Mouse (Mus musculus): ENCODE data around the gene Trim63. TPM values are rescaled to one million over a fixed set of nuclear protein-coding genes. Genes with fewer than 3 reads are reported as not detected.

The Trim63 gene
- polyA plus RNA-seq, 1 experiment from 2014 or later: not detected

DNA sequence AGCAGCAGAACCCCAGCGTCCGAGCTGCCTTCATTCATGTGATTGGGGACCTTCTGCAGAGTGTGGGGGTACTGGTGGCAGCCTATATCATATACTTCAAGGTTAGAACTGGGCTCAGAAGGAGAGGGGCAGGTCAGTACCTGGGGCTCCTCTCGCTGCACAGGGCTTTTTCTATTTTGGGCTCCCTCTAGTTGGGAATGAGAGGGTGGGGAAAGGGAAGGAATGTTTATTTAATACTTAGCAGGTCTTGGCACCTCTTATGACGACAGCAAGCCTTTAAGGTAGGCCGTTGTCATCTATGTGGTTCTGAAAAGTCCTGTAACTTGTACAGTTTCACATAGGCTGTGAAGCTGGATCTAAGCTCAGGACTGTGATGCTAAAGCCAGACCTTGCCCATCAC is 33.6 kb downstream of the Trim63 start:
- no peak overlapping the region for H3K27ac ChIP-seq (ENCODE audit: low read depth)
- WGBS: 61% methylated on average over 5 of the region's 5 CpGs

DNA sequence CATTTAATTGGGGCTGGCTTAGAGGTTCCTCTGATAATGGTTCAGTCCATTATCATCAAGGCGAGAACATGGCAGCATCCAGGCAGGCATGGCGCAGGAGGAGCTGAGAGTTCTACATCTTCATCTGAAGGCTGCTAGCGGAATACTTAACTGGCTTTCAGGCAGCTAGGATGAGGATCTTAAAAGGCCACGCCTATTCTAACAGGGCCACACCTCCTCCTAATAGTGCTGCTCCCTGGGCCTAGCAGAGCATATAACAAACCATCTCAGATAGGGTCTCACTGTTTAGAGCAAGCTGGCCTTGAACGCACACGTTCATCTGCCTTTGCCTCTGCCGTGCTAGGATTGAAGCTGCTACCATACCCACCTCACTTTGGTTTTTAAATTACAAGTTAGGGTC is 34.9 kb downstream of the Trim63 start:
- no peaks in the 10 kb centered on the region for H3K36me3 ChIP-seq (ENCODE audit: insufficient read depth)
- H3K27me3 ChIP-seq (ENCODE audit: insufficient read depth, low read length): peaks cover 8% of the 10 kb centered on the region; the same call in 1 of the 2 replicates
- H3K9me3 ChIP-seq (ENCODE audit: low read depth, low read length): no peaks in the 10 kb centered on the region
- H3K4me2 ChIP-seq: no peak overlapping the region
- TF ChIP-seq CTCF (IDR thresholded peaks at IDR 0.05; ENCODE audit: low read depth): no peak
- 88% methylated on average over 7 of the region's 7 CpGs for WGBS
- no peaks in the 10 kb centered on the region for H3K4me1 ChIP-seq (ENCODE audit: insufficient read depth)
- no peak overlapping the region for H3K27ac ChIP-seq (ENCODE audit: low read depth)
- ATAC-seq (ENCODE audit: insufficient read depth) (no peak), DNase-seq (no peak)
- no peak overlapping the region for H3K9ac ChIP-seq
- no peak overlapping the region for H3K4me3 ChIP-seq (ENCODE audit: low read depth, low read length)

More for the DNA sequence above, 33.6 kb downstream of the Trim63 start:
- no peak overlapping the region for H3K4me3 ChIP-seq (ENCODE audit: low read depth, low read length)
- no peaks in the 10 kb centered on the region for H3K36me3 ChIP-seq (ENCODE audit: insufficient read depth)
- no peak for DNase-seq
- no peak overlapping the region for H3K9ac ChIP-seq
- no peaks in the 10 kb centered on the region for H3K9me3 ChIP-seq (ENCODE audit: low read depth, low read length)
- ATAC-seq (ENCODE audit: insufficient read depth): no peak
- no peak overlapping the region for H3K4me2 ChIP-seq
- TF ChIP-seq CTCF (IDR thresholded peaks at IDR 0.05; ENCODE audit: low read depth): no peak
- peaks cover 19% of the 10 kb centered on the region for H3K27me3 ChIP-seq (ENCODE audit: insufficient read depth, low read length)
- no peaks in the 10 kb centered on the region for H3K4me1 ChIP-seq (ENCODE audit: insufficient read depth)

GRCm38 (mm10) chr4:134350641-134351040 is 35.7 kb downstream of the Trim63 start:
- no peak overlapping the region for H3K4me2 ChIP-seq
- no peaks in the 10 kb centered on the region for H3K36me3 ChIP-seq (ENCODE audit: insufficient read depth)
- H3K9me3 ChIP-seq (ENCODE audit: low read depth, low read length): no peaks in the 10 kb centered on the region
- 77% methylated on average over 6 of the region's 6 CpGs for WGBS
- no peak for ATAC-seq (ENCODE audit: insufficient read depth)
- no peak for TF ChIP-seq CTCF (IDR thresholded peaks at IDR 0.05; ENCODE audit: low read depth)
- no peaks in the 10 kb centered on the region for H3K4me1 ChIP-seq (ENCODE audit: insufficient read depth)
- H3K4me3 ChIP-seq (ENCODE audit: low read depth, low read length): no peak overlapping the region
- no peak for DNase-seq
- H3K27ac ChIP-seq (ENCODE audit: low read depth): no peak overlapping the region
- H3K27me3 ChIP-seq (ENCODE audit: insufficient read depth, low read length): peaks cover 3% of the 10 kb centered on the region; the same call in 1 of the 2 replicates
- H3K9ac ChIP-seq: no peak overlapping the region

DNA sequence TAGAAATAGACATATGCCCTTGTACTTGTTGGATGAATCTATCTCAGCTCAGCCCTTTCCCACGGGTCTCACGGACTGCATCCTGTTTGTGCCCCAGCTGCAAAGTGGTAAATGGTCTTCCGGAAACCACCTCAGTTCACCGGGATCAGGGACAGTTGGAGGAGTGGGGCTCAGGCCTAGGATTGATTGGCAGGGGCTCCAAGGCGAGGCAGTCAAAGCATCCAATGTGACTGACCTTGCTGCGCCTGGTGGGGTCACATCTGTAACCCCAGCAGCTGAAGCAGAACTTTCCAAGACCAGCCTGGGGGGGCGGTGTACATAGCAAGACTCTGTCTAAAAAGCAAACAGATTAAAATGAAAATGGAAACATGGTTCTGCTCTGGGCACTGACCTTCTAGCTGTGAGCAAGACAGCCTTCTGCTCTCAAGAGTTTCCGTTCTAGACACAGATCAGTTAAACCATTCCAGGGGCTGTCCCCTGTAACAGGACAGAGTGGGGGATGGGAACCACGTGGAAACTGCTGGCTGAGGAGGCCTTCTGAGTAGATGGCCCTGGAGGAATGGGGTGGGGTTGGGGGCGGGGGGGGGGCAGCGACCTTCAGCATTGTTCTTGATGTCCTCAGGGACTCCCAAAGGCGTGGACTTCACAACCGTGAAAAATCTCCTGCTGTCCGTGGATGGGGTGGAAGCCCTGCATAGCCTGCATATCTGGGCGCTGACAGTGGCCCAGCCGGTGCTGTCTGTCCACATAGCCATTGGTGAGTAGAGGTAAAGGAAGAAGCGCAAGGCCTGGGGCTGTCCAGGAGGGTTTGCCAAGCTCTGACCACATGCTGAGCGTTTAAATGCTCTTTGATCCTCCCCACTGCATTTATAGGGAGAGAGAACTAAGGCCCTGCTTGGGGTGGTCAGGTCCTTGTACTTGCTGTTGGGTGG is 36.7 kb downstream of the Trim63 start:
- Histone ChIP-seq H3K4me3 (ENCODE audit: low read depth, low read length) (no peak overlapping the region), H3K9me3 (ENCODE audit: low read depth, low read length) (no peaks in the 10 kb centered on the region), H3K4me2 (no peak overlapping the region), H3K27me3 (ENCODE audit: insufficient read depth, low read length) (no peaks in the 10 kb centered on the region), H3K36me3 (ENCODE audit: insufficient read depth) (no peaks in the 10 kb centered on the region), H3K4me1 (ENCODE audit: insufficient read depth) (no peaks in the 10 kb centered on the region), H3K27ac (ENCODE audit: low read depth) (no peak overlapping the region), H3K9ac (no peak overlapping the region; the same call in 1 of the 2 replicates)
- DNase-seq (peak; percentile 42), ATAC-seq (ENCODE audit: insufficient read depth) (no peak)
- no peak for TF ChIP-seq CTCF (IDR thresholded peaks at IDR 0.05; ENCODE audit: low read depth)
- WGBS: 42% methylated on average over 18 of the region's 18 CpGs

GRCm38 (mm10) chr4:134352261-134352707 is 37.4 kb downstream of the Trim63 start:
- no peaks in the 10 kb centered on the region for H3K4me1 ChIP-seq (ENCODE audit: insufficient read depth)
- no peak overlapping the region for H3K4me2 ChIP-seq
- no peak for TF ChIP-seq CTCF (IDR thresholded peaks at IDR 0.05; ENCODE audit: low read depth)
- no peak overlapping the region for H3K9ac ChIP-seq
- no peak for DNase-seq
- H3K27me3 ChIP-seq (ENCODE audit: insufficient read depth, low read length): no peaks in the 10 kb centered on the region
- H3K9me3 ChIP-seq (ENCODE audit: low read depth, low read length): no peaks in the 10 kb centered on the region
- WGBS: 72% methylated on average over 12 of the region's 12 CpGs
- no peak overlapping the region for H3K27ac ChIP-seq (ENCODE audit: low read depth)
- H3K36me3 ChIP-seq (ENCODE audit: insufficient read depth): no peaks in the 10 kb centered on the region
- ATAC-seq (ENCODE audit: insufficient read depth): no peak
- no peak overlapping the region for H3K4me3 ChIP-seq (ENCODE audit: low read depth, low read length)

DNA sequence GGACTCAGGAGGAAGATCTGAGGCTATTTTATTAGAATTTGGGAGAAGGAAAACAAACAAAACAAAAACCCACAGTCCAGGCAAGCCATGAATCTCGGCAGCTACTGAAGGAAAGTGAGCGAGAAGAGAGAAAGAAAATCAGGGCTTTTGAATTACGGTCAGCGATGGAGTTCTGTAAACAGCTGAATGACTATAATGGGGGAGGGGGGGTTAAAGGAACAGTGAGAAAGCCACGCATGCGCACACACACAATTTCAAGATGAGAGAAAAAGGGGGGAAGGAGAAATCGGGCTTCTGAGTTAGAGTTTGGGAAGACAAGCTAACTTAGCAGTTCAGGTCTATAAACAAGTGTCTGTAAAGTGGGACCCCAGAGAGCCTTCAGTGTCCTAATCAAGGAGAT is 38.0 kb downstream of the Trim63 start:
- Histone ChIP-seq H3K4me3 (ENCODE audit: low read depth, low read length) (no peak overlapping the region), H3K9ac (no peak overlapping the region), H3K27ac (ENCODE audit: low read depth) (no peak overlapping the region), H3K4me2 (no peak overlapping the region), H3K4me1 (ENCODE audit: insufficient read depth) (no peaks in the 10 kb centered on the region), H3K27me3 (ENCODE audit: insufficient read depth, low read length) (no peaks in the 10 kb centered on the region), H3K9me3 (ENCODE audit: low read depth, low read length) (no peaks in the 10 kb centered on the region), H3K36me3 (ENCODE audit: insufficient read depth) (no peaks in the 10 kb centered on the region)
- no peak for DNase-seq
- TF ChIP-seq CTCF (IDR thresholded peaks at IDR 0.05; ENCODE audit: low read depth): no peak
- 56% methylated on average over 7 of the region's 7 CpGs for WGBS
- ATAC-seq (ENCODE audit: insufficient read depth): no peak

GRCm38 (mm10) chr4:134353527-134354409 is 38.8 kb downstream of the Trim63 start:
- Histone ChIP-seq H3K36me3 (ENCODE audit: insufficient read depth) (no peaks in the 10 kb centered on the region), H3K4me1 (ENCODE audit: insufficient read depth) (no peaks in the 10 kb centered on the region), H3K27me3 (ENCODE audit: insufficient read depth, low read length) (no peaks in the 10 kb centered on the region), H3K4me3 (ENCODE audit: low read depth, low read length) (no peak overlapping the region), H3K9me3 (ENCODE audit: low read depth, low read length) (no peaks in the 10 kb centered on the region), H3K9ac (no peak overlapping the region), H3K4me2 (no peak overlapping the region), H3K27ac (ENCODE audit: low read depth) (no peak overlapping the region)
- DNase-seq (no peak), ATAC-seq (ENCODE audit: insufficient read depth) (no peak)
- no peak for TF ChIP-seq CTCF (IDR thresholded peaks at IDR 0.05; ENCODE audit: low read depth)
- WGBS: 59% methylated on average over 5 of the region's 5 CpGs

Measured in lung, embryonic 14.5 days (tissue).